Mouse (Mus musculus): ENCODE results near the gene Slc26a6. TPM values are rescaled to one million over a fixed set of nuclear protein-coding genes. Genes with fewer than 3 reads are reported as not detected.
A peak's percentile ranks its signal among the peaks of the same experiment; 100 is the strongest.

Slc26a6 gene
- polyA plus RNA-seq, 1 experiment from 2014 or later: 16.6 TPM

- no peak overlapping the region for H3K27ac ChIP-seq (replicated peaks; ENCODE audit: low read depth, low read length)
- H3K9ac ChIP-seq (replicated peaks; ENCODE audit: low read length): no peak overlapping the region
- H3K36me3 ChIP-seq (ENCODE audit: control insufficient read depth, insufficient read depth, low read length): peaks cover 48% of the 10 kb centered on the region
- ATAC-seq (ENCODE audit: low FRiP score, low TSS enrichment) (no peak), DNase-seq (no peak)
- WGBS: 73% methylated on average over 18 of the region's 18 CpGs
- H3K9me3 ChIP-seq (ENCODE audit: control insufficient read depth, low read length): no peaks in the 10 kb centered on the region
- peak overlapping the region; percentile 72 for H3K4me3 ChIP-seq (replicated peaks; ENCODE audit: low read depth, low read length)
- H3K27me3 ChIP-seq (ENCODE audit: control insufficient read depth, insufficient read depth, low read length): peaks cover 16% of the 10 kb centered on the region
- peaks cover 54% of the 10 kb centered on the region for H3K4me1 ChIP-seq (ENCODE audit: control insufficient read depth, insufficient read depth, low read length)
- peak overlapping the region; percentile 78 for H3K4me2 ChIP-seq (ENCODE audit: low read length)
Observed at GRCm38 (mm10) chr9:108827906-108828305, 25.2 kb upstream of the Slc26a6 start.

- H3K4me1 ChIP-seq (ENCODE audit: control insufficient read depth, insufficient read depth, low read length): peaks cover 46% of the 10 kb centered on the region
- H3K27me3 ChIP-seq (ENCODE audit: control insufficient read depth, insufficient read depth, low read length): peaks cover 10% of the 10 kb centered on the region; the same call in 1 of the 2 replicates
- ATAC-seq (ENCODE audit: low FRiP score, low TSS enrichment): no peak
- 8% methylated on average over 23 of the region's 23 CpGs for WGBS
- peak overlapping the region; percentile 26; the same call in 1 of the 2 replicates for H3K9ac ChIP-seq (replicated peaks; ENCODE audit: low read length)
- H3K4me3 ChIP-seq (replicated peaks; ENCODE audit: low read depth, low read length): peak overlapping the region; percentile 29
- peak overlapping the region; percentile 63 for H3K4me2 ChIP-seq (ENCODE audit: low read length)
- peaks cover 85% of the 10 kb centered on the region for H3K36me3 ChIP-seq (ENCODE audit: control insufficient read depth, insufficient read depth, low read length)
- no peaks in the 10 kb centered on the region for H3K9me3 ChIP-seq (ENCODE audit: control insufficient read depth, low read length)
- DNase-seq: no peak
- no peak overlapping the region for H3K27ac ChIP-seq (replicated peaks; ENCODE audit: low read depth, low read length)
Observed at GRCm38 (mm10) chr9:108831637-108832036, 21.4 kb upstream of the Slc26a6 start.

GRCm38 (mm10) chr9:108832390-108833108, 20.5 kb upstream of the Slc26a6 start:
- ATAC-seq (ENCODE audit: low FRiP score, low TSS enrichment) (peak; percentile 89), DNase-seq (peak; percentile 85)
- Histone ChIP-seq H3K4me3 (replicated peaks; ENCODE audit: low read depth, low read length) (peak overlapping the region; percentile 29), H3K4me2 (ENCODE audit: low read length) (peak overlapping the region; percentile 63), H3K36me3 (ENCODE audit: control insufficient read depth, insufficient read depth, low read length) (peaks cover 91% of the 10 kb centered on the region), H3K9ac (replicated peaks; ENCODE audit: low read length) (peak overlapping the region; percentile 26; the same call in 1 of the 2 replicates), H3K9me3 (ENCODE audit: control insufficient read depth, low read length) (no peaks in the 10 kb centered on the region), H3K27me3 (ENCODE audit: control insufficient read depth, insufficient read depth, low read length) (peaks cover 10% of the 10 kb centered on the region; the same call in 1 of the 2 replicates), H3K4me1 (ENCODE audit: control insufficient read depth, insufficient read depth, low read length) (peaks cover 37% of the 10 kb centered on the region), H3K27ac (replicated peaks; ENCODE audit: low read depth, low read length) (no peak overlapping the region)
- WGBS: 5% methylated on average over 46 of the region's 46 CpGs

- no peak for ATAC-seq (ENCODE audit: low FRiP score, low TSS enrichment)
Observed at GRCm38 (mm10) chr9:108842989-108843388, 10.1 kb upstream of the Slc26a6 start.

GRCm38 (mm10) chr9:108845390-108845789, 7.7 kb upstream of the Slc26a6 start:
- Histone ChIP-seq H3K4me3 (replicated peaks; ENCODE audit: low read depth, low read length) (no peak overlapping the region), H3K27me3 (ENCODE audit: control insufficient read depth, insufficient read depth, low read length) (no peaks in the 10 kb centered on the region), H3K4me2 (ENCODE audit: low read length) (no peak overlapping the region), H3K27ac (replicated peaks; ENCODE audit: low read depth, low read length) (no peak overlapping the region), H3K9me3 (ENCODE audit: control insufficient read depth, low read length) (no peaks in the 10 kb centered on the region), H3K9ac (replicated peaks; ENCODE audit: low read length) (no peak overlapping the region), H3K36me3 (ENCODE audit: control insufficient read depth, insufficient read depth, low read length) (peaks cover 98% of the 10 kb centered on the region), H3K4me1 (ENCODE audit: control insufficient read depth, insufficient read depth, low read length) (no peaks in the 10 kb centered on the region)
- no peak for DNase-seq
- ATAC-seq (ENCODE audit: low FRiP score, low TSS enrichment): no peak
- WGBS: 85% methylated on average over 5 of the region's 5 CpGs

More at GRCm38 (mm10) chr9:108842989-108843388, 10.1 kb upstream of the Slc26a6 start:
- WGBS: 24% methylated on average over 14 of the region's 14 CpGs
- Histone ChIP-seq H3K27me3 (ENCODE audit: control insufficient read depth, insufficient read depth, low read length) (no peaks in the 10 kb centered on the region), H3K9me3 (ENCODE audit: control insufficient read depth, low read length) (no peaks in the 10 kb centered on the region), H3K4me2 (ENCODE audit: low read length) (no peak overlapping the region), H3K9ac (replicated peaks; ENCODE audit: low read length) (no peak overlapping the region), H3K36me3 (ENCODE audit: control insufficient read depth, insufficient read depth, low read length) (peaks cover 99% of the 10 kb centered on the region), H3K27ac (replicated peaks; ENCODE audit: low read depth, low read length) (no peak overlapping the region), H3K4me1 (ENCODE audit: control insufficient read depth, insufficient read depth, low read length) (no peaks in the 10 kb centered on the region), H3K4me3 (replicated peaks; ENCODE audit: low read depth, low read length) (no peak overlapping the region)
- peak; percentile 48 for DNase-seq

GRCm38 (mm10) chr9:108847374-108847773, 5.7 kb upstream of the Slc26a6 start:
- H3K9ac ChIP-seq (replicated peaks; ENCODE audit: low read length): no peak overlapping the region
- 91% methylated on average over 4 of the region's 4 CpGs for WGBS
- no peaks in the 10 kb centered on the region for H3K9me3 ChIP-seq (ENCODE audit: control insufficient read depth, low read length)
- peaks cover 94% of the 10 kb centered on the region for H3K36me3 ChIP-seq (ENCODE audit: control insufficient read depth, insufficient read depth, low read length)
- ATAC-seq (ENCODE audit: low FRiP score, low TSS enrichment): no peak
- no peaks in the 10 kb centered on the region for H3K4me1 ChIP-seq (ENCODE audit: control insufficient read depth, insufficient read depth, low read length)
- H3K27ac ChIP-seq (replicated peaks; ENCODE audit: low read depth, low read length): no peak overlapping the region
- no peak for DNase-seq
- no peak overlapping the region for H3K4me3 ChIP-seq (replicated peaks; ENCODE audit: low read depth, low read length)
- no peaks in the 10 kb centered on the region for H3K27me3 ChIP-seq (ENCODE audit: control insufficient read depth, insufficient read depth, low read length)
- H3K4me2 ChIP-seq (ENCODE audit: low read length): no peak overlapping the region

GRCm38 (mm10) chr9:108848419-108848818, 4.7 kb upstream of the Slc26a6 start:
- H3K9ac ChIP-seq (replicated peaks; ENCODE audit: low read length): no peak overlapping the region
- H3K27me3 ChIP-seq (ENCODE audit: control insufficient read depth, insufficient read depth, low read length): no peaks in the 10 kb centered on the region
- no peak overlapping the region for H3K4me2 ChIP-seq (ENCODE audit: low read length)
- no peaks in the 10 kb centered on the region; the same call in 1 of the 2 replicates for H3K4me1 ChIP-seq (ENCODE audit: control insufficient read depth, insufficient read depth, low read length)
- peaks cover 89% of the 10 kb centered on the region for H3K36me3 ChIP-seq (ENCODE audit: control insufficient read depth, insufficient read depth, low read length)
- WGBS: 85% methylated on average over 17 of the region's 17 CpGs
- DNase-seq (no peak), ATAC-seq (ENCODE audit: low FRiP score, low TSS enrichment) (no peak)
- H3K9me3 ChIP-seq (ENCODE audit: control insufficient read depth, low read length): no peaks in the 10 kb centered on the region
- no peak overlapping the region for H3K27ac ChIP-seq (replicated peaks; ENCODE audit: low read depth, low read length)
- H3K4me3 ChIP-seq (replicated peaks; ENCODE audit: low read depth, low read length): no peak overlapping the region

GRCm38 (mm10) chr9:108853635-108854240, 655 bp downstream of the Slc26a6 start:
- 2% methylated on average over 25 of the region's 25 CpGs for WGBS
- H3K36me3 ChIP-seq (ENCODE audit: control insufficient read depth, insufficient read depth, low read length): peaks cover 61% of the 10 kb centered on the region
- H3K4me3 ChIP-seq (replicated peaks; ENCODE audit: low read depth, low read length): peak overlapping the region; percentile 70
- H3K4me1 ChIP-seq (ENCODE audit: control insufficient read depth, insufficient read depth, low read length): peaks cover 4% of the 10 kb centered on the region; the same call in 1 of the 2 replicates
- peaks cover 4% of the 10 kb centered on the region; the same call in 1 of the 2 replicates for H3K27me3 ChIP-seq (ENCODE audit: control insufficient read depth, insufficient read depth, low read length)
- DNase-seq (peak; percentile 97), ATAC-seq (ENCODE audit: low FRiP score, low TSS enrichment) (peak; percentile 89)
- peak overlapping the region; percentile 65 for H3K9ac ChIP-seq (replicated peaks; ENCODE audit: low read length)
- H3K27ac ChIP-seq (replicated peaks; ENCODE audit: low read depth, low read length): peak overlapping the region; percentile 66
- H3K9me3 ChIP-seq (ENCODE audit: control insufficient read depth, low read length): no peaks in the 10 kb centered on the region
- peak overlapping the region; percentile 92 for H3K4me2 ChIP-seq (ENCODE audit: low read length)
